Mouse (Mus musculus): Measurements from ENCODE around the gene Cphx3. TPM values are rescaled to one million over a fixed set of nuclear protein-coding genes. Genes with fewer than 3 reads are reported as not detected.
"Not testable (repeated sequence)": the region's sequence is repeated elsewhere in the genome, so short reads cannot be mapped to it uniquely, and the experiment has no call there.

The Cphx3 gene
- not detected in 2 replicates for polyA plus RNA-seq (2016; fragmentation: Nextera tagmentation; extraction: Ambion mirVana)

GRCm38 (mm10) chr14:26081997-26082396 lies at the start of gene Cphx3:
Gene Cphx3, plus strand, starts transcription at chr14:26082297.
- H3K4me3 ChIP-seq; H3K9ac ChIP-seq; H3K27me3 ChIP-seq (replicated peaks); H3K36me3 ChIP-seq; H3K4me1 ChIP-seq (replicated peaks); H3K27ac ChIP-seq (ENCODE audit: poor library complexity, severe bottlenecking); H3K4me2 ChIP-seq; H3K9me3 ChIP-seq (replicated peaks); ATAC-seq (ENCODE audit: insufficient number of reproducible peaks, low FRiP score): not testable (repeated sequence)
- WGBS, result no CpG with 5 or more reads among the region's 1 CpGs

GRCm38 (mm10) chr14:26034364-26034763 lies 47.7 kb upstream of the Cphx3 start:
- ATAC-seq (ENCODE audit: insufficient number of reproducible peaks, low FRiP score), result not testable (repeated sequence)
- no CpG with 5 or more reads among the region's 3 CpGs for WGBS

GRCm38 (mm10) chr14:26035439-26035838 lies 46.7 kb upstream of the Cphx3 start:
- not testable (repeated sequence) for H3K9me3 ChIP-seq (replicated peaks); H3K27me3 ChIP-seq (replicated peaks); H3K4me3 ChIP-seq; ATAC-seq (ENCODE audit: insufficient number of reproducible peaks, low FRiP score); H3K36me3 ChIP-seq; H3K27ac ChIP-seq (ENCODE audit: poor library complexity, severe bottlenecking); H3K4me2 ChIP-seq; H3K9ac ChIP-seq; H3K4me1 ChIP-seq (replicated peaks)
- no CpG with 5 or more reads among the region's 6 CpGs for WGBS

More at GRCm38 (mm10) chr14:26034364-26034763, 47.7 kb upstream of the Cphx3 start:
- H3K9me3 ChIP-seq (replicated peaks); H3K4me3 ChIP-seq; H3K4me1 ChIP-seq (replicated peaks); H3K9ac ChIP-seq; H3K27me3 ChIP-seq (replicated peaks); H3K36me3 ChIP-seq; H3K4me2 ChIP-seq; H3K27ac ChIP-seq (ENCODE audit: poor library complexity, severe bottlenecking): not testable (repeated sequence)

GRCm38 (mm10) chr14:26042611-26043010 lies 39.5 kb upstream of the Cphx3 start, which contains the start of gene Gm9780:
Gene Gm9780, minus strand, starts transcription at chr14:26042711.
- H3K27ac ChIP-seq (ENCODE audit: poor library complexity, severe bottlenecking); H3K27me3 ChIP-seq (replicated peaks); H3K4me2 ChIP-seq; ATAC-seq (ENCODE audit: insufficient number of reproducible peaks, low FRiP score); H3K4me1 ChIP-seq (replicated peaks); H3K36me3 ChIP-seq; H3K9ac ChIP-seq; H3K9me3 ChIP-seq (replicated peaks); H3K4me3 ChIP-seq: not testable (repeated sequence)
- WGBS, result no CpG with 5 or more reads among the region's 26 CpGs

GRCm38 (mm10) chr14:26045007-26045406 lies 37.1 kb upstream of the Cphx3 start:
- not testable (repeated sequence) for H3K9ac ChIP-seq; H3K27ac ChIP-seq (ENCODE audit: poor library complexity, severe bottlenecking); H3K4me1 ChIP-seq (replicated peaks); ATAC-seq (ENCODE audit: insufficient number of reproducible peaks, low FRiP score); H3K9me3 ChIP-seq (replicated peaks); H3K27me3 ChIP-seq (replicated peaks); H3K4me3 ChIP-seq; H3K36me3 ChIP-seq; H3K4me2 ChIP-seq
- WGBS, result no CpG with 5 or more reads among the region's 5 CpGs

- H3K9me3 ChIP-seq (replicated peaks); H3K36me3 ChIP-seq; H3K27me3 ChIP-seq (replicated peaks); H3K9ac ChIP-seq; H3K27ac ChIP-seq (ENCODE audit: poor library complexity, severe bottlenecking); ATAC-seq (ENCODE audit: insufficient number of reproducible peaks, low FRiP score); H3K4me2 ChIP-seq; H3K4me3 ChIP-seq; H3K4me1 ChIP-seq (replicated peaks): not testable (repeated sequence)
- no CpG with 5 or more reads among the region's 8 CpGs for WGBS
Measured at GRCm38 (mm10) chr14:26047026-26047425, 35.1 kb upstream of the Cphx3 start.

GRCm38 (mm10) chr14:26048767-26049166 lies 33.3 kb upstream of the Cphx3 start:
- H3K27me3 ChIP-seq (replicated peaks); ATAC-seq (ENCODE audit: insufficient number of reproducible peaks, low FRiP score); H3K4me2 ChIP-seq; H3K36me3 ChIP-seq; H3K4me3 ChIP-seq; H3K4me1 ChIP-seq (replicated peaks); H3K9ac ChIP-seq; H3K9me3 ChIP-seq (replicated peaks); H3K27ac ChIP-seq (ENCODE audit: poor library complexity, severe bottlenecking): not testable (repeated sequence)
- whole genome bisulfite sequencing, result no CpG with 5 or more reads among the region's 9 CpGs

GRCm38 (mm10) chr14:26058184-26058583 lies 23.9 kb upstream of the Cphx3 start:
- H3K4me2 ChIP-seq; H3K9me3 ChIP-seq (replicated peaks); H3K4me3 ChIP-seq; H3K36me3 ChIP-seq; H3K4me1 ChIP-seq (replicated peaks); H3K27ac ChIP-seq (ENCODE audit: poor library complexity, severe bottlenecking); H3K27me3 ChIP-seq (replicated peaks); ATAC-seq (ENCODE audit: insufficient number of reproducible peaks, low FRiP score); H3K9ac ChIP-seq: not testable (repeated sequence)
- WGBS, result no CpG with 5 or more reads among the region's 3 CpGs

GRCm38 (mm10) chr14:26059362-26059761 lies 22.7 kb upstream of the Cphx3 start:
- H3K4me1 ChIP-seq (replicated peaks); H3K4me3 ChIP-seq; H3K4me2 ChIP-seq; ATAC-seq (ENCODE audit: insufficient number of reproducible peaks, low FRiP score); H3K27ac ChIP-seq (ENCODE audit: poor library complexity, severe bottlenecking); H3K36me3 ChIP-seq; H3K9ac ChIP-seq; H3K27me3 ChIP-seq (replicated peaks); H3K9me3 ChIP-seq (replicated peaks): not testable (repeated sequence)
- WGBS, result no CpG with 5 or more reads among the region's 6 CpGs

- not testable (repeated sequence) for H3K36me3 ChIP-seq; ATAC-seq (ENCODE audit: insufficient number of reproducible peaks, low FRiP score); H3K4me2 ChIP-seq; H3K9ac ChIP-seq; H3K27ac ChIP-seq (ENCODE audit: poor library complexity, severe bottlenecking); H3K4me3 ChIP-seq; H3K27me3 ChIP-seq (replicated peaks); H3K9me3 ChIP-seq (replicated peaks); H3K4me1 ChIP-seq (replicated peaks)
- no CpG with 5 or more reads among the region's 44 CpGs for WGBS
Measured at GRCm38 (mm10) chr14:26066574-26067324, 15.3 kb upstream of the Cphx3 start.

- ATAC-seq (ENCODE audit: insufficient number of reproducible peaks, low FRiP score); H3K9me3 ChIP-seq (replicated peaks); H3K36me3 ChIP-seq; H3K27me3 ChIP-seq (replicated peaks); H3K9ac ChIP-seq; H3K4me1 ChIP-seq (replicated peaks); H3K4me2 ChIP-seq; H3K27ac ChIP-seq (ENCODE audit: poor library complexity, severe bottlenecking); H3K4me3 ChIP-seq: not testable (repeated sequence)
- no CpG with 5 or more reads among the region's 10 CpGs for WGBS
Measured at GRCm38 (mm10) chr14:26067325-26067633, 14.8 kb upstream of the Cphx3 start, which contains the start of gene Tmem254c. Gene Tmem254c, minus strand, starts transcription at chr14:26067355.

Measured in heart, embryonic 12.5 days (tissue).